Mouse (Mus musculus) adrenal gland, adult (tissue): Measurements from ENCODE around the gene Fam13c.
A peak's percentile ranks its signal among the peaks of the same experiment; 100 is the strongest.

Experiments used
- DNase-seq, 2 experiments: peaks; one replicate each; pipeline ENCODE4 v3.0.0; 2022 to 2023; ENCODE audit warnings: low spot score in 1 of 2; ENCODE audit not compliant: inconsistent age in 2 of 2

Gene Fam13c

DNA sequence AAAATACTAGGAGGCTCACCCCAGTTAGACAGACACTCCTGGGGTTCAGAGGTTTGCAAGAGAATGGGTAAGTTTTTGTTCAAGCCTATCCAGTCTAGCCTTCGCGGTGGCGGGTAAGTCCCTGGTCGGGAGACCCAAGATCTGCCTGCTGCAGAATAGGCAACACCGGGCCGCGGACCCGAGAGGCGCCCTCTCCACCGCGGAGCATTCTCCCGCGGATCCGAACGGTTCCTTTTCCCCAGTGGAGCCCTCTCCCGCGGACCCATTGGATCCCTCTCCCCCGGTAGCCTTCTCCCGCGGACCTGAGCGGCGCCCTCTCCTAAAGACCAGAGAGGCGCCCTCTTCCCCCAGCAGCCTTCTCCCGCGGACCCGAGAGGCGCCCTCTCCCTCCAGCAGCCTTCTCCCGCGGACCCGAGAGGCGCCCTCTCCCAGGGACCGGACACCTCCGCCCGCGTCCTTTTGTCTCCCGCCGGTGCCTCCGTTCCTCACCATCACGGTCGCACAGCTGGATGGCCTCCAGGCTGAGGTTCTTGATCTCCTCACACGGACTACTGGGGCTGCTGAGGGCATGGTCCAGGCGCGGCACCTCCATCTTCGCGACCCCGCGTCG is 158.3 kb downstream of the Fam13c start:
- DNase-seq: peak; percentile 38 to 83

DNA sequence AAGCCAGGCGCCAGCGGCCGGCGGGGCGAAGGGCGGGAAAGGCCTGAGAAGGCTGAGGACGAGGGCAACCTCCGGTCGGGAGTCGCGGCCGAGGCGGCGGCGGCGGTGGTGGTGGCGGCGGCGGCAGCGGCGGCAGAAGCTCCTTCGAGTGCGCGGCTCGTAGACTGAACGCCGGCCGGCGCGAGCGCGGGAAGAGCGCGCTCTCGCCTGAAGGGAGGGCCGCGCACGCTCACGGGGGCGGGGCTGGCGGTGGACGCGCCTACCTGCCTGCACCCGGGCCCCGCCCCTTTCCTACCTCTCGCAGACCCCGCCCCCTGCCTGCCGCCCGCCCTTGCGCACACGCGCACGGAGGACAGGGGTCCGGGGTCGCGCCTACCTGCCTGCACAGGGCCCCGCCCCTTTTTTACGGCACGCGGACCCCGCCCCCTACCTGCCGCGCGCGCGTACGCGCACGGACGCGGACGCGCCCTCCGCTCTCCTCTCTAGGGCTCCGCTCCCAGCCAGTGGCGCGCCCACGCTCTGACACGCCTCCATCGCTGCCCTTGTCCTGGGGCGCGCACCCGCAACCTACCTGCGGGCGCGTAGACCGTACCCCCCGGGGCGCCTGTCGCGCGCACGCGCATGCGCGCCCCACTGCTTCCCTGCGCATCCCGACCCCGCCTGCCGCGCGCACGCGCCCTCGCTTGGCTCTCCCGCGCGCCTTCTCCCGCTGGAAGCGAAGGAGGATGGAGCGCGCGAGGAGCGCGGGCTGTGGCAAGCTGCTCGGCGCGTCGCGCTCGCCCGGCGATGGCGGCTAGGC is 159.0 kb downstream of the Fam13c start:
- peak; percentile 76 to 90 for DNase-seq

DNA sequence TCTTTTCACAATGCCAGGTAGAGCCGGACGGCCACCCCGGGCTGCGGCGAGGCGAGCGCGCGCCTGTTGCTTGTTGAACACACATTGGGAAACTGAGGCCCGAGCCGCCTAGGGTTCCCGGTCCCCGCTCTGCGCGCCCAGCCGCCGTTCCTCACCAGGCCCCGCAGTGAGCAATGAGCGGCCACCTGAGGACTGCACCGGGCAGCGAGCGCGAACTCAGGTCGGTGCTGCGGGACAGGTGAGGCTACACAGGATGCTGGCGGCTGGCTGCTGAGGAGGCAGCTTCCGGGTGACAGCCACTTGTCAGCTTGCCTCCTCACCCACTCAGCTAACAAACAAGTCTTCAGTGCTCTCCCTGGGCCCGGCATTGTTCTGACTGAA is 159.6 kb downstream of the Fam13c start:
- no peak for DNase-seq
